Mouse (Mus musculus): ENCODE measurements at regions not wholly inside any gene's neighbourhood (a gene's known extent, or its start where the extent isn't known, plus 50 kb on each side); places are given as distances from the start of the nearest gene placed in this dataset.

- in situ Hi-C loops (cut with MboI; ENCODE audit: low pct_ligation_motif_present, low pct_unique_long_range_greater_than_20kb, low sequenced_read_pairs): loop anchor here (10.0 kb wide), 1 partner anchor 161 kb away; no protein-coding TSS in a partner anchor
- Histone ChIP-seq H3K4me1 (ENCODE audit: control insufficient read depth in 1 of 2, insufficient read depth in 2 of 2) (no peaks in the 10 kb centered on the region), H3K9ac (ENCODE audit: insufficient read depth, low read depth) (no peak overlapping the region), H3K4me2 (ENCODE audit: insufficient read depth, low read depth, poor library complexity, severe bottlenecking) (no peak overlapping the region), H3K9me3 (replicated peaks; ENCODE audit: low read length) (no peaks in the 10 kb centered on the region), H3K27me3 (replicated peaks) (no peaks in the 10 kb centered on the region), H3K36me3 (replicated peaks in 1 of 2; ENCODE audit: control insufficient read depth in 1 of 2, insufficient read depth in 1 of 2, low read length in 1 of 2) (no peaks in the 10 kb centered on the region), H3K27ac (ENCODE audit: insufficient read depth, low read depth) (no peak overlapping the region), H3K79me2 (replicated peaks; ENCODE audit: control insufficient read depth, extremely low read depth, insufficient read depth, poor library complexity, severe bottlenecking) (no peaks in the 10 kb centered on the region), H3K4me3 (replicated peaks in 1 of 3; ENCODE audit: low read depth in 2 of 3, low read length in 2 of 3, poor library complexity in 1 of 3) (no peak overlapping the region)
- dilution Hi-C loops (cut with MboI; ENCODE audit: extremely low pct_ligation_motif_present, extremely low pct_unique_long_range_greater_than_20kb, low sequenced_read_pairs): no loop called here
- DNase-seq (ENCODE audit: extremely low read depth): no peak
- no peak for TF ChIP-seq ZKSCAN1 (IDR thresholded peaks at IDR 0.05; ENCODE audit: borderline replicate concordance, low read depth, low read length)
- TF ChIP-seq POLR2AphosphoS2 (IDR thresholded peaks at IDR 0.05; ENCODE audit: low read depth, low read length): no peak
- 0 out of 4 replicates have a peak, but pooled peaks of 1 of the 2 experiments have one; percentile 6 for TF ChIP-seq CTCF (conservative IDR thresholded peaks at IDR 0.05 in 1 of 2, IDR thresholded peaks at IDR 0.05 in 1 of 2; ENCODE audit: low read depth in 2 of 2, low read length in 2 of 2)
These were observed 61.0 kb upstream of the Jak1 start for GRCm38 (mm10) chr4:101326067-101326466.

GRCm38 (mm10) chr4:101321731-101322130 lies 56.6 kb upstream of the Jak1 start:
- Histone ChIP-seq H3K27me3 (replicated peaks) (no peaks in the 10 kb centered on the region), H3K36me3 (replicated peaks in 1 of 2; ENCODE audit: control insufficient read depth in 1 of 2, insufficient read depth in 1 of 2, low read length in 1 of 2) (no peaks in the 10 kb centered on the region), H3K9me3 (replicated peaks; ENCODE audit: low read length) (peaks cover 3% of the 10 kb centered on the region), H3K4me3 (replicated peaks in 1 of 3; ENCODE audit: low read depth in 2 of 3, low read length in 2 of 3, poor library complexity in 1 of 3) (no peak overlapping the region), H3K9ac (ENCODE audit: insufficient read depth, low read depth) (no peak overlapping the region), H3K79me2 (replicated peaks; ENCODE audit: control insufficient read depth, extremely low read depth, insufficient read depth, poor library complexity, severe bottlenecking) (no peaks in the 10 kb centered on the region), H3K27ac (ENCODE audit: insufficient read depth, low read depth) (no peak overlapping the region), H3K4me1 (ENCODE audit: control insufficient read depth in 1 of 2, insufficient read depth in 2 of 2) (no peaks in the 10 kb centered on the region), H3K4me2 (ENCODE audit: insufficient read depth, low read depth, poor library complexity, severe bottlenecking) (no peak overlapping the region)
- TF ChIP-seq ETS1 (conservative IDR thresholded peaks at IDR 0.05; ENCODE audit: low read depth, low read length): no peak
- TF ChIP-seq MAX (IDR thresholded peaks at IDR 0.05; ENCODE audit: low read length): no peak
- no peak for TF ChIP-seq USF1 (IDR thresholded peaks at IDR 0.05; ENCODE audit: low read depth, low read length)
- no peak for TF ChIP-seq ZKSCAN1 (IDR thresholded peaks at IDR 0.05; ENCODE audit: borderline replicate concordance, low read depth, low read length)
- TF ChIP-seq CTCF (conservative IDR thresholded peaks at IDR 0.05 in 1 of 2, IDR thresholded peaks at IDR 0.05 in 1 of 2; ENCODE audit: low read depth in 2 of 2, low read length in 2 of 2): no peak
- no peak for TF ChIP-seq SIN3A (IDR thresholded peaks at IDR 0.05; ENCODE audit: low read length)
- no peak for TF ChIP-seq PAX5 (IDR thresholded peaks at IDR 0.05; ENCODE audit: low read length)
- no peak for TF ChIP-seq MAZ (IDR thresholded peaks at IDR 0.05; ENCODE audit: low read depth, low read length)
- no peak for TF ChIP-seq RCOR1 (conservative IDR thresholded peaks at IDR 0.05; ENCODE audit: low read depth, low read length)
- TF ChIP-seq SMC3 (IDR thresholded peaks at IDR 0.05; ENCODE audit: low read depth, low read length): no peak
- TF ChIP-seq POLR2A (IDR thresholded peaks at IDR 0.05; ENCODE audit: low read depth, low read length): no peak
- TF ChIP-seq EP300 (IDR thresholded peaks at IDR 0.05; ENCODE audit: low read length): no peak
- TF ChIP-seq JUND (conservative IDR thresholded peaks at IDR 0.05; ENCODE audit: low read depth, low read length): no peak
- TF ChIP-seq ELF1 (IDR thresholded peaks at IDR 0.05; ENCODE audit: low read depth, low read length): no peak
- no peak for TF ChIP-seq USF2 (conservative IDR thresholded peaks at IDR 0.05; ENCODE audit: low read depth, low read length)
- no peak for TF ChIP-seq UBTF (IDR thresholded peaks at IDR 0.05; ENCODE audit: low read depth, low read length)
- DNase-seq (ENCODE audit: extremely low read depth): no peak
- in situ Hi-C loops (cut with MboI; ENCODE audit: low pct_ligation_motif_present, low pct_unique_long_range_greater_than_20kb, low sequenced_read_pairs) (loop anchor here (10.0 kb wide), 1 partner anchor 157 kb away; no protein-coding TSS in a partner anchor), dilution Hi-C loops (cut with MboI; ENCODE audit: extremely low pct_ligation_motif_present, extremely low pct_unique_long_range_greater_than_20kb, low sequenced_read_pairs) (no loop called here)
